Mouse (Mus musculus) activated CD4-positive, CD25-positive, alpha-beta regulatory T cell, adult 4 months (primary cell): ENCODE data around the gene Nln. TPM values are rescaled to one million over a fixed set of nuclear protein-coding genes. Genes with fewer than 3 reads are reported as not detected.

Source experiments
- ATAC-seq: one replicate; pipeline ENCODE4 v1.8.0; 2017
- polyA plus RNA-seq, 2 experiments: library from polyadenylated mRNA; unstranded; fragments of 100-300 nt; shearing (Covaris generic); gene quantifications; one replicate each; pipeline ENCODE4 v1.2.1; 2017

Nln gene
- polyA plus RNA-seq, result 1 to 10 TPM; 6.3 to 8.3 TPM

DNA sequence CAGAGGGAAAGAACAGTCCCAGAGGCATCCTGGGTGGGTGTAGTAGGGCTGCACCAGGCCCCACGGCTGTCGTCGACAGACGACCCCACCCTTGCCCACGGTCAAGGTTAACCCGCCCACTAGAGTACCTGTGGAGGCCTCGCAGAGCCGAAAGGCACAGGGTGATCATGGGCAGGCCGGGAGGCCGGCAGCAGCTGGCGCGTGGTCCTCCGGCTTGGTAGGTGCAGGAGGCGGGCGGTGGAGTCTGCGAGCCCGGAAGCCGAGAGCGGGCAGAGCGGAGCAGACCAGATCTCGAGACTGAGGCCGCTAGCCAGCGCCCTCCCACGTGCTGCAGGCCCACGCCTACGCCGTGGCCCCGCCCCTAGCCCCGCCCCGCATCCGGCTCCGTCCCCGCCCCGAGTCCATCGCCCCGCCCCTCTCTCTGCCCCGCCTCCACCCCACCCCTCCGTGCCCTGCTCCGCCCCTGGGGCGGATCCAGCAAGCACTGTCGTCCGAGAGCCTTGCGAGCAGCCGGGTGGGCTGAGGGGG, at the start of gene Nln, which contains the start of gene Sgtb:
Gene Nln, minus strand, starts transcription at position 327 of the 528 bp plus-strand sequence.
Gene Sgtb, plus strand, starts transcription at position 454 of the 528 bp plus-strand sequence.
- ATAC-seq, result peak; percentile 88

DNA sequence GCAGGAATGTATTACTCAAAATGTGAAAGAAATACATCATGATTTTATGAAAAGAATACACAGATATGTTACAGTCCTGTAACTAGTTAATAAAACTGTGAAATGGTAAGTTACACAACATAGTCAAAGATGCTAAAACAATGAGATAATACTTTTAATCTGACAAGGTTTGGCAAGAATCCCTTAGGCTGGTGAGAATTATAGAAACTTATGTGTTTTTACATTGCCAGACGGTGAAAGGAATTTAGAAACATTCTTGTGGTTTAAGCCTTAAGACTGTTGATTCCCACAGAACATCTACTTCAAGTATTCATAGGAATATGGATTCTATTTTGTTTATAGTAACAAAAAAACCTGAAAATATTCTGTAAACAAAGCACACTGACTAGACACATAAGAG, 46.3 kb upstream of the Nln start:
- ATAC-seq, result no peak

DNA sequence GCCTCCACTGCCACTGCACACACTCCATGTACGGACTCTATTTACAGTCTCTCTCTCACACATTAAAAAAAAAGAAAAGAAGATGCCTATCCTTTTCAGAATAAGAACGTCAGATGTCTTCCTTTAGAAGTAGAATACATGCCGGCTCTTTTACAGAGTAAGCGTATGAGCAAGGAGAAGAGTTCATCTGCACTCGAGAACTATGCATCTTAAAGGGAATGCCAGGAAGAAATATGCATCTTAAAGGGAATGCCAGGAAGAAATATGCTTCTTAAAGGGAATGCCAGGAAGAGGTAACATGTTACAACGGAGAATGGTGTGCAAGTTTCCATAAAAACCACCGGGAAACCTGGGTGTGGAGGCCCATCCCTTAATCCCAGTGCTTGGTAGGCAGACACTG, 45.7 kb upstream of the Nln start:
- no peak for ATAC-seq

DNA sequence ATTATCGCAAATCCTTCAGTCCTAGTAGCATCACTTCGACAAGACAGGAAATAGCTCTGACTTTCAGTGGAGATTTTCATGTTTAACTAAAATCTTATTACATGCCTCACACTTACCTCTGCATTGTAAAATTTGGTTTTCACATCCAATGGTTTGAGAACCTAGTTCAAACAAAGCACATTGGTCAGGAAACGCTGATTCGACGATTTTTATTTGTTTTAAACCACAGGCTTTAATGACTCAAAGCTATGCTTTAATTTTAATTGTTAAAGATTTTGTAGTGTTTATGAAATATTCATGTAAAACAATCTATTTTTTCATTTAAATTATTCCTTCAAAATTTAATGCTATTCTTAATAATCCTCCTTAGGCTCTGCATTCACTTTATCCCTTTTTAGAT, 44.8 kb upstream of the Nln start:
- no peak for ATAC-seq

DNA sequence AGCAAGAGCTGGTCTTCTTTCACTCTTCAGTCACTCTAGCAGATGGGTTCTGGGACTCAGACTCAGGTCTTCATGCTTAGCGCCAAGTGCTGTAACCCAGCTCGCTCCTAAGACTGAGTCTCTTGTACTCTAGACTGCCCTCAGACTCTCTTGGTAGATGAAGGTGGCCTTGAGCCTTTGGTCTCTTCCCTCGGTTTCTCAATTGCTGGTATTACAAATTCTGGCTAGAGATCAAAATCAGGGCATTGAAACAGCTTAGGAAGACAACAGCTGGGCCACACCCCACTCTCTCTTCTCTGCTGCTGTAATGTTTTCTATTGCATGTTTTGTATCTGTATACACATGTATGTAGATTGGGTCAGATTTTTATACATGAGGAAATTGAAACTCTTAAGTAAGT, 36.2 kb upstream of the Nln start:
- no peak for ATAC-seq

DNA sequence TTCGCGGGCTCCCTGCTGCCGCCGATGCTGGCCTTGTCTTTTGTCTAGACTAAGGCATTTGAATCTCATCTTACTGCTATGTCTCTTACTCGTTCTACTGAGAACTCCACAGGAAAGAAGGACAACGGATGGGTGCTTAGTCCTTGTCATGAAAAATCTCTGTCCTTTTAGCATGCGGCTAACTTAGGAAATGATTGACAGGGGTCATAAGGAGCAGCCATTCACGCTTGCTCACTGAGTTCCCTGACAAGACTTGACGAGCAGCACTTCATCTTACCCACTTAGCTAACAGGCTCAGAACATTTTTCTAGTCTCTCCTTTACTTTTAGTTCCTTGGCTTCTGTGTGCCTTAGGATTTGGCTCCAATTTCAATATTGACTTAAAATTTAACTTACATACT, 35.5 kb upstream of the Nln start:
- no peak for ATAC-seq

DNA sequence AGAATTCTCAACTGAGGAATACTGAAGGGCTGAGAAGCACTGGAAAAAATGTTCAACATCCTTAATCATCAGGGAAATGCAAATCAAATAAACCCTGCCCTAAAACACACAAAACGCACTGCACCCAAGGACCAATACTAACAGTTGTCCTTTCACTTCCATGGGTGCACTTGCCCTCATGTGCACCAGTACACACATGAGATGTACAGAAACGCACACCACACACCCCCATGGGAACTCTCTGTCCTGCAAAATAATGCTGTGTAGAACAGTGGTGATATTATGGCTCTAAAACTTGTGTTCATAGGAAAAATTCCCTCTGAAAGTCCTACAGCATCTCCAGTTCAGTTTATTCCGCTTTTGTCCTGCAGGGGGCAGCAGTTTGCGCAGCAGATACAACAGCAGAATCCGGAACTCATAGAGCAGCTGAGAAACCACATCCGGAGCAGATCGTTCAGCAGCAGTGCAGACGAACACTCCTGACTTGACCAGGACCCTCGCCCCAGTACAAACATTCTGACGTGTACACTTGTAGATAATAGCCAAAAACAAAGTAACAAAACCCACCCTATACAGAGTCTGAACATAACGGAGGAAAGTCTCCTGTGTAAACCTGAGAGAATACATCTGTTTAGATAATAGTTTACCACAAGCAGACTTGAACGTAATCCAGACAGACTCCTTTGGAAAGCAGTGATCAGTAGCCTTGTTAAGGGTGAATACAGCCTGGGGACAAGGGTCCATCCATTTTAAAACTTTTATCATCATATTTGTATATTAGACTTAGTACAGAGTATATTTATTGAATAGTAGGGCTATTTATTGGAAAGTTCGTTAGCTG, 30.2 kb upstream of the Nln start:
- ATAC-seq, result peak; percentile 98

DNA sequence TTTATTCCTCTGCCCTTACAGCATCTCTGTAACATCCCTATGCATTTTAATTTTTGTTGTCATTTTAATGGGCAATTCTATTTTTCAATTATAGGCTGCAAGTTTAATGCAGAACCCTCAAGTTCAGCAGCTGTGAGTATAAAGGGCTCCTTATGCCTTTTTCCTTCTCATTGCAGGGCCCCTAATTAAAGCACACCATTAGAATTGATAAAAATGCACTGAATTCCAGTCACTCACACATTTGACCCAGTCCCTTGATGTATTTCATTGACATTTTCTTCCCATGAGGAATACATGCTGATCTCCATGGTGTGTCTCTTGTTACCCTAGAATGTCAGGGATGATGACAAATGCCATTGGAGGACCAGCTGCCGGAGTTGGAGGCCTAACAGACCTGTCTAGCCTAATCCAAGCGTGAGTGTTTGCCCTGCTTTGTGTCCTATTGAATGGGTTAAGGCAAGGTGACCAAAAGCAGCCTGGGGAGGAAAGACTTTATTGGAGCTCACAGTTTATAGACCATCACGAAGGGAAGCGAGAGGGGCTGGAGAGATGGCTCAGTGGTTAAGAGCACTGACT, 25.2 kb upstream of the Nln start:
- no peak for ATAC-seq

DNA sequence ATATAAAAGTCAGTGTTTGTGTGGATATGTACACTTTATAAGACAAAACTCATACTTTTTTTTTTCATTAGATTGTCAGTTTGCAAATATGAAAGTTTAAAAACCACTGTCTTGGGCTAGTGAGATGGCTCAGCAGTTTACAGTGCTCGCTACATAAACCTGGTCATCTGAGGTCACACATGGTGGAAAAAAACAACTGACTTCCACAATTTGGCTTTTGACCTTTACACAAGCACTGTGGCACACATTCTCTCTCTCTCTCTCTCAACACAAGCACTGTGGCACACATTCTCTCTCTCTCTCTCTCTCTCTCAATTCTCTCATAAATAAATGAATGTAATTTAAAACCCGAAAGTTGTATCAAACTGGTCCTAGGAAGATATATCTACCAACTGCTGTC, 23.1 kb upstream of the Nln start:
- no peak for ATAC-seq

DNA sequence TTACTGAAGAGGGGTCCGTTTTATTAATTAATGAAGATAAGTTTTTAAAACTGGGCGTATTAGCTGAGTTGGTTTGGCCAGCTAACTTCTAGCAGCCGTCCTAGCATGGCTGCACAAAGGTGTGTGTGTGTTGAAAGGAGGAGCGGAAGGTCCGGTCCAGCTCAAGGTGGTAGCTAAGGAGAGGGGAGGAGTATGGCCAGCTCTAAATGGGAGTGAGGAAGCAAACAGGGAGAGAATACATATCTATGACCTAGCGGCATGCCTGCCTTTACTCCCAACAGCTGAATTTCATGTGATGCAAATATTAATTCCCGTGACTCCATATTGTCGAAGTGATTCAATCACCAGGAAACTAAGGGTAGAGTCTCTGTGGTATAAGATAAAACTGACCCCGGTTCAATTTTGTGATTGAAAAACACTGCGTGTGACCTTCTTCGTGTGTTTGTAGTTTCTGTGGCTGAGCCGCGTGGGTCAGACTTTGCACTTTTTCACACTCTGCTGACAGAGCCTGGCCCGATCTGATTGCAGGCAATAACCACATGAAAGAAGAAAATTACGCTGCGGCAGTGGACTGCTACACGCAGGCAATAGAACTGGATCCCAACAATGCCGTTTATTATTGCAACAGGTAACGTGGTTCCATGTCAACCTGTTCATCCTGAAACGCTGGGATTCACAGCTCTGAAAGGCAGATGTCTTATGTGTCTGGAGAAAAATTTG, 14.4 kb upstream of the Nln start:
- ATAC-seq, result no peak

DNA sequence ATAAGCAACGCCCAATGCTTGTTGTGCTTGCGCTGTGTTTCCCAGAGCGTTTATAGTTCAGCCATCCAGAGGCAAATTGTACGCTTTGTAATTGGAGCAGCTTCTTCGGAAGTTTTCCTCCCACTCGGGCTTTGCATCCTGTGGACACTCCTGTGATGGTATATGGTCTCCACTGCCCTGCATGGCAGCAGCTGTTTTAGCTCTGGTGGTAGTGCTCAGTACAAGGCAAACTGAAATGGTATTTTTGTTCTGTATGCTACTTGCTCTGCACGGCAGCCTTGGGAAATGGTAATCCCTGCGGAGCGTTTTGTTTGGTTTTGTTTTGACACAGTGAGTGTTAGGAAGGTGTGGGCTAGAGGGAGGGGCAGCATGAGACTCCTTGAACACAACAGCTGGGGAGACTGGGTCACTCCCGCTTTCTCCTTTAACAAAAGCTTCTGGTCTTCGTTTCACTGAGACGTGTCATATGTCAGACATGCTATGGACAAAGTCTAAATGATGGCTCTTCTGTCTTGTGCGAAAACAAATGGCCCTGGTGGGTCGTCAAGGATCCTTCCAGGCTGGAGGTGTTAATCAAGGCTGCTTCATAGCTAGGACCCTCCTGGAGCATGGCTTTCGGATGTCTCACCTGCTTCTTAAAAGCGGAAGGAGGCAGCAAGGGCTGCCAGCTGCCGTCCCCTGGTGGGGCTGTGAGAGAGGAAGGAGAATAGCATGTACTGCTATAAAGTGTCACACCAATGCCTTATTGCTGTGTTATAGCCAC, 12.8 kb upstream of the Nln start:
- ATAC-seq, result no peak

DNA sequence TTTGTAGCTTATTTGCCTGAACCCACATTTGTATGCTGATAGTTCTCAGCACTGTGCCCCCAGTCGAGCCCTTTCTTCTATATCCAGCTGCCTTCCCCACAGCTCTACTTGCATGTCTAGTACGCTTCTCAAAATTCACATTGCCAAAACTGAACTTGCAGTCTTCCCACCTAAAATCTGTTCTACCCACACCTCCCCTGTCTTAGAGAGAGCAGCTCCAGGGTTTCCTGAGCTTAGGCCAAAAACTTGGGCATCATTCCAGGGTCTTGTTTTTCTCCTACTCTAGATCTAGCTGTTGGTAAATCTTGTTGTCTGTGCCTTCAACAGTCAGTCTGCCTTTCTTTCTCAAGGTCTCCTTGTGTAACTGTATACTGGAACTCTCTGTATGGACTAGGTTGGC, 5.4 kb upstream of the Nln start:
- no peak for ATAC-seq

DNA sequence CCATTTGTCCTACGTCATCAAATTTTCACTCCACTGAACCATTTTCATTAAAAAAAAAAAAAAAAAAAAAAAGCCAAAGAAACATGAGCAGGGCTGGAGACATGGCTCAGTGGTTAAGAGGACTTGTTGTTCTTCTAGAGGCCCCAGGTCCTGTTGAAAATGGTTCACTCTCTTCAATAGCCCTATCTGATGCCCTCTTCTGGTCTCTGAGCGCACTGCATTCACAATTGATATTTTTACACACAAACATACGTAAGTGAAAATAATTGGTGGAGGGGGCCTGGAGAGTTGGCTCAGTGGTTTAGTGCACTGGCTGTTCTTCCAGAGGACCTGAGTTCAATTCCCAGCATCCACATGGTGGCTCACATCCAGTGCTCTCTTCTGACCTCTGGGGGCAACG, 4.4 kb upstream of the Nln start:
- no peak for ATAC-seq

DNA sequence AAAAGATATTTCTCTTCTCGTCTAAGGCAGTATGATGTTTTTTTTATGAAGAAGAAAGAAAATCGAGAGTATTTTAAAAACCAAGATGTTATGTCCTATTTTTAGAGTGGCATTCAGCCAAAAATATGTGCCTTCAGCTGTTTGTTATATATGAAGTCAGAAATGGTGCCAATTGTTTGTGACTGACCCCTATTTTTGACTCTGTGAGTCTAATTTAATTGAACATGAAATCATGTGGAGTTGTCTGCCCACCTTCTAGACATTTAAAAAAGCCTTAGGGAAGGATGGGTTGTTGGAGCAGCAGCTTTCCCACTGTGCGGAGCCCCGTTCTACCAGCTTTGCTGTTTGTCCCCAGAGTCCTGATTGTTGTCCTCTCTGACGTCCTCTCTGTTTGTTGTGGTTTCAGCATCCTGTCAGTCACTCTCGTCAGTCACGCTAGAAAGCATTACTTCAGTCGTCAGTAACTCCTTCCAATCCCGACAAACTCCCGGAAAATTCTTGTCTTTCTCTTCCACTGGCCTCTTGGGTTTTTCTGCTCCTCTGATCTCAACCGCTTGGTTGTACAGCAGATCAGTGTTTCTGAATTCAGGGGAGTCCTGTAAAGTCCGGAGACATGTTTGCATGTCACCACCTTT, 3.0 kb upstream of the Nln start:
- ATAC-seq, result peak; percentile 28

DNA sequence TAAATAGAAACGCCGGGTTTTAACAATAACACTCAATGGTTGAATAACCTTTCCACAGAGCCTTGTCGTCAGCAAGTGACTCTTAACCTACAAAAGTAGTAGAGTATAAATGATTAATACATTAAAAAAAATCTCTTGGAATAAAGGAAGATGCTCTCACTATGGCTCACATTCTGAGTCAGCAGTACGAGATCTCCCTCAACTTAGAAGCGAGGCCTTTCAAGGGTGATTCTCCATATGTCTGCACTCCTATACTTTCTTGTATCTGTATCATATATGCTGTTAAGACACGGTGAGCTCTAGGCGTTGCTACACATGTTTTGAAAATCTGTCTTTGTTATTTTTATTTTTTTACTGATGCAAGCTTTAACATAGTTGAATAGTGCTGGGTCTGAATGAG, 1.1 kb upstream of the Nln start:
- no peak for ATAC-seq

DNA sequence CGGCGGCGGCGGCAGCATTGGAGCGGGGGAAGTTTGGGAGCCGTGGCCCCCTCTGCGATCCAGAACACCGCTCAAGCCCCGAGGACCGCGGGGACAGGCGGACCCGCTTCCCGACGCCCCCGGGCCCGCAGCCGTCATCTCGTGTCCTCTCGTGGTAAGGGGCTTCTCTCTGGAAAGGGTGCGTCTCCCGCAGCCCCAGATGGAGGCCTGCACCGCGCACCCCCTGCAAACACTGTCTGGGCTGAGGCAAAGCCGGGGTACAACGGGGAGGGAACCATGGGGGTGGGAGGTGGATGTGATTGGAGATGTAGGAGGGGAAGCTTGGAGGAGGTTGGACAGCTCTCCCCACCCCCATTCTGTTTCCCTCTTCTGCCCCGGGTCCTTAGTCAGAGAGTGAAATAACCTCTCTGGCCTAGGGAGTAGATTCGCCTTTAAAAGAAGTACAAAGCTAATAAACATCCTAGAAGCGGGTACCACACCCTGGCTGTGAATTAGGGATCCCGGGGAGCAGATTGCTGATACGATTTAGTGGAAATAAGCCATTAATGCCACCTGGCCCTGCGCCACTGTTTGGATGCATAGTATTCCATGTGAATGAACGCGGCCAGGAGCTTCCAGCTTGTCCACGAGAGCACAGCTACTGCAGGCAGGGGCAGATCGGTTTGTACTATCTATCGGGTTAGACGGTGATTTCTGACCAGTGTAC, 555 bp upstream of the Nln start:
- no peak for ATAC-seq

DNA sequence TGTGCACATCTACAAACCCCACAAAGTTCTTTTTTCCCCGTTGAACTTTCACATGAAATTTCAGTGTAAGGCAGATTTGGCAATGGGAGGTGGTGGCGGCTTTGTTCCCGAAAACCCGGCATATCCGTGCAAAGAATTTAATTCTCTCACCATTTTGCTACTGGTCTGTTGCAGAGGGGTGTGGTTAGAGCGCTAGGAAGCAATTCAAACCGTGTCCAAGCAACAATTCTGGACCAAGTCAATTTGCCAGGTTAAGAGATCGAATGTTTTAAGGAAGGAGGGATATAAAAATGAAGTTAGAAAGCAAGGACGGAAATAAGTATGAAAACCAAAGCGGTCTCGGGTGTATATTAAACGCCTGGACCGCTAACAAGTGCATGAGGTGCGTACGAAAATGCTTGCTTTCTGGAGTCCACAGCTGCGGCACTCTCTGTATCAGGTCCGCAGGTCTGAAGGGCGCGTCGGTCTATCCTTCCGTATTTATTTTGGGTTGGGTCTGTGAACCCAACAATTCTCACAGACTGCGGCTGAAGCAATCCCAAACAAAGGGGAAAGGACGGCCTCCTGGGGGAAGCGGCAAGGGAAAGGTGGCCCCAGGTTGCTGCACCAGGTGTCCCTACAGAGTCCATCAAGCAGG, 645 bp downstream of the Nln start:
- ATAC-seq, result peak; percentile 2

DNA sequence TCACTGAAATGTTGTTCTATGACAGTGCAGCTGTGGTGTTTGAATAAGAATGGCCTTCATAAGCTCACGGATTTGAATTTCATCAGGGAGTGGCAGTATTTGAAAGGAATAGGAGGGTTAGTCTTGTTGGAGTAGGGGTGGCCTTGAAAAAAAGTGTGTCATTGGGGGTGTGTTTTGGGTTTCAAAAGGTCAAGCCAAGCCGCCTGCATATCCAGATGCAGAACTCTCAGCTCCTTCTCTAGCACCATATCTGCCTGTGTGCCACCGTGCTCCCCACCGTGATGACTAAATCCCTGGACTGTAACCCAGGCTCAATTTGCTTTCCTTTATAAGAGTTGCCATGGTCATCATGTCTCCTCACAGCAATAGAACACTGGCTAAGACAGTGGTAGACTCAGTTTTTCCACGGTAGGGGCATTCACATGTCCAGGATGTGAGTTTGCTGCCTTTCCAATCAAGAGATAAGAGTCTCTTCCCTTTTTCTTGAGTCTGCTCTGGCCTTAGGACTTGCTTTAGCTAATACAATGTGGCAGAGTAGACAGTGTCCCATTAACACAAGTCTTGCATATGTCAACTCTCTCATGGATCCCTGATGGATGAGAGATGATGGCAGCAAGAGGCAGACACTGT, 7.7 kb downstream of the Nln start:
- no peak for ATAC-seq

DNA sequence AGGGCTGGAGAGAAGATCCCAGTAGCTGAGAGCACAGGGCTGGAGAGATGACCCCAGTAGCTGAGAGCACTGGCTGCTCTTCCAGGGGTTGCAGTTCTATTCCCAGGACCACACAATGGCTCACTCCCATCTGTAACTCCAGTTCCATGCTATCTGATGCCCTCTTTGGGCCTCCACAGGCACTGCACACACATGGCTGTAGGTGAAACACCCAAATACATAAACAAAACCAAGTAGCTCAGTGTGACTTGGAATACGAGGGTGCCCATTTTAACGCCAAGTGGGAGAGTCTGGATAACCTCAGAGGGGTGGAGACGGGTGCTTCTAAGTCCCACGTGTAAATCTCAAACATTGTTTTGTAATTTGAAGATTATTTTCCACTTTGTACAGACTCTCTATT, 9.0 kb downstream of the Nln start:
- no peak for ATAC-seq

DNA sequence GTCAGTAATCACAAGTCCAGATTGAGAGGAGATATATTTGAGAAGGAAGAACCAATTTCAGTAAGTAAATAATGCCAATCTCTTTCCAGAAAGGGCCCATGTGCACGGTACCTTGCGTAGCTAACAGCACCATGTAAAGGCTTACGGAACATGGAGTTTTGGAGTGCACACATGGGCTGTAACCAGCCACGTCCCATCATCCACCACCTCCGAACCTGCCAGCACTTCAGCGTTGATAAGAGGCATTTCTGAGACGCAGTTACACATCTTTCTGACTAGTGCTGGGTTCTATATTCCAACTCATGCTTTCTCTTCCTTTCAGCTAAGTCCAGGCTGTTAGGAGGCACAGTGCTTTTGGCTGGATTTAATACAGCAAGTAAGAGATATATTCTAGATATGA, 12.2 kb downstream of the Nln start:
- ATAC-seq, result no peak

DNA sequence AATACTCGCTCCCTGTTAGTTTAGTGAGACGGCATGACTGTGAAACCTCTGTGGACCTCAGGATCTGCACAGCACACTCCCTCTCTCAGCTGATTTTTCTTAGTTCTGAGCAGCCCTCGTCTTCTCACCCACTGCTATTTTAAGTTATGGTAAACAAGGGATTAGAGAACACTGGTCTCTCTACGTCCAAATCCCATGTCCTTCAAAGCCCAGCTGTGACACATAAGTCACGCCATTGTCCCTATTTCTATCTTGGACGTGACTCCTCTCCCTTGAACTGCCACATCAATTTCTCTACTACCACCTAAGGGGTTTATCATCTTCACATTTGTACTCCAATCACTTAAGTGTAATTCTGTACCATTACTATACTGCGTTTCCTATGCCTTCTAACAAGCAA, 13.5 kb downstream of the Nln start:
- no peak for ATAC-seq
